Mouse (Mus musculus) lung, embryonic 14.5 days (tissue): ENCODE measurements around the gene Ccsap. TPM values are rescaled to one million over a fixed set of nuclear protein-coding genes. Genes with fewer than 3 reads are reported as not detected.

Experiments used
- ATAC-seq: fragments of 200-750 bp; cut with Nextera tagmentation; 2 replicates; pipeline ENCODE4 v1.8.0; 2017; ENCODE audit warnings: mild to moderate bottlenecking, moderate TSS enrichment, moderate library complexity; ENCODE audit not compliant: insufficient read depth
- DNase-seq: peaks from one replicate; pipeline ENCODE4 v3.0.0-alpha.2; 2015
- H3K27ac ChIP-seq: fragments of 300-500 bp; sonication (generic); 2 replicates; pipeline ENCODE4 v1.5.1; 2014; ENCODE audit warnings: low read depth, mild to moderate bottlenecking, moderate library complexity
- H3K27me3 ChIP-seq: fragments of 300-500 bp; sonication (generic); 2 replicates; pipeline ENCODE4 v1.6.1; 2014; ENCODE audit warnings: low read length, control low read depth; ENCODE audit not compliant: insufficient read depth
- H3K36me3 ChIP-seq: fragments of 300-500 bp; sonication (generic); 2 replicates; pipeline ENCODE4 v1.6.1; 2014; ENCODE audit warnings: control low read depth; ENCODE audit not compliant: insufficient read depth
- H3K4me1 ChIP-seq: fragments of 300-500 bp; sonication (generic); 2 replicates; pipeline ENCODE4 v1.6.1; 2014; ENCODE audit warnings: antibody characterized with exemption, control low read depth; ENCODE audit not compliant: insufficient read depth
- H3K4me2 ChIP-seq: fragments of 300-500 bp; sonication (generic); 2 replicates; pipeline ENCODE4 v1.6.1; 2014; ENCODE audit warnings: mild to moderate bottlenecking
- H3K4me3 ChIP-seq: fragments of 300-500 bp; sonication (generic); 2 replicates; pipeline ENCODE4 v1.5.1; 2014; ENCODE audit warnings: low read depth, low read length
- H3K9ac ChIP-seq: fragments of 300-500 bp; sonication (generic); 2 replicates; pipeline ENCODE4 v1.6.1; 2014
- H3K9me3 ChIP-seq: fragments of 300-500 bp; sonication (generic); 2 replicates; pipeline ENCODE4 v1.6.1; 2016; ENCODE audit warnings: low read depth, low read length, control low read depth
- CTCF ChIP-seq: IDR thresholded peaks from 2 replicates; pipeline ENCODE4 v1.5.1; 2016; ENCODE audit warnings: antibody characterized with exemption, low read depth
- WGBS: fragments of 180-500 bp; shearing (Covaris S2); extraction: QIAGEN DNeasy Blood & Tissue Kit; methylation state at CpG from one replicate; pipeline ENCODE4 v1.1.7; 2014; 5-methylcytosine and 5-hydroxymethylcytosine counted together
- polyA plus RNA-seq: library from polyadenylated mRNA; unstranded; fragments of >200 nt; fragmentation: Nextera tagmentation; extraction: Ambion mirVana; gene quantifications from 2 replicates; pipeline ENCODE4 v1.2.1, GENCODE M21; 2014

Ccsap gene
- polyA plus RNA-seq, 1 experiment from 2014 or later = 7.1 TPM

- 92% methylated on average over 7 of the region's 7 CpGs for WGBS
- H3K4me3 ChIP-seq = no peak overlapping the region
- no peak overlapping the region for H3K4me2 ChIP-seq
- TF ChIP-seq CTCF = 0 out of 2 replicates have a peak, but pooled peaks have one; percentile 12
- no peaks in the 10 kb centered on the region for H3K4me1 ChIP-seq
- DNase-seq = no peak
- H3K27ac ChIP-seq = no peak overlapping the region
- no peak for ATAC-seq
- H3K9ac ChIP-seq = no peak overlapping the region
- H3K27me3 ChIP-seq = no peaks in the 10 kb centered on the region
- H3K9me3 ChIP-seq = no peaks in the 10 kb centered on the region
- H3K36me3 ChIP-seq = no peaks in the 10 kb centered on the region
Observed at GRCm38 (mm10) chr8:123800867-123801266, 59.1 kb downstream of the Ccsap start.

- no peak for ATAC-seq
- WGBS = 31% methylated on average over 3 of the region's 3 CpGs
Observed at GRCm38 (mm10) chr8:123799885-123800284, 60.1 kb downstream of the Ccsap start.

GRCm38 (mm10) chr8:123799434-123799833, 60.6 kb downstream of the Ccsap start:
- no peak for TF ChIP-seq CTCF
- H3K27me3 ChIP-seq = no peaks in the 10 kb centered on the region
- H3K36me3 ChIP-seq = no peaks in the 10 kb centered on the region
- H3K4me2 ChIP-seq = no peak overlapping the region
- no peak overlapping the region for H3K27ac ChIP-seq
- ATAC-seq (no peak), DNase-seq (no peak)
- H3K4me3 ChIP-seq = no peak overlapping the region
- WGBS = 75% methylated on average over 6 of the region's 6 CpGs
- no peaks in the 10 kb centered on the region for H3K9me3 ChIP-seq
- H3K4me1 ChIP-seq = no peaks in the 10 kb centered on the region
- H3K9ac ChIP-seq = no peak overlapping the region

More at GRCm38 (mm10) chr8:123799885-123800284, 60.1 kb downstream of the Ccsap start:
- Histone ChIP-seq H3K27me3 (no peaks in the 10 kb centered on the region), H3K4me2 (no peak overlapping the region), H3K9me3 (no peaks in the 10 kb centered on the region), H3K36me3 (no peaks in the 10 kb centered on the region), H3K27ac (no peak overlapping the region), H3K4me3 (no peak overlapping the region), H3K9ac (no peak overlapping the region), H3K4me1 (no peaks in the 10 kb centered on the region)
- DNase-seq = no peak
- TF ChIP-seq CTCF = no peak

- Histone ChIP-seq H3K4me3 (no peak overlapping the region), H3K4me1 (no peaks in the 10 kb centered on the region), H3K27me3 (no peaks in the 10 kb centered on the region), H3K36me3 (no peaks in the 10 kb centered on the region), H3K27ac (no peak overlapping the region), H3K9ac (no peak overlapping the region), H3K9me3 (no peaks in the 10 kb centered on the region), H3K4me2 (no peak overlapping the region)
- no peak for ATAC-seq
- 87% methylated on average over 15 of the region's 15 CpGs for WGBS
- TF ChIP-seq CTCF = no peak
- DNase-seq = no peak
Observed at GRCm38 (mm10) chr8:123797928-123798327, 62.1 kb downstream of the Ccsap start.

- DNase-seq (peak; percentile 48), ATAC-seq (no peak)
- H3K4me2 ChIP-seq = no peak overlapping the region
- no peaks in the 10 kb centered on the region for H3K4me1 ChIP-seq
- no peaks in the 10 kb centered on the region for H3K9me3 ChIP-seq
- no peaks in the 10 kb centered on the region for H3K27me3 ChIP-seq
- no peak overlapping the region for H3K27ac ChIP-seq
- H3K36me3 ChIP-seq = no peaks in the 10 kb centered on the region
- WGBS = 23% methylated on average over 4 of the region's 4 CpGs
- no peak overlapping the region for H3K9ac ChIP-seq
- H3K4me3 ChIP-seq = no peak overlapping the region
- TF ChIP-seq CTCF = no peak
Observed at GRCm38 (mm10) chr8:123796758-123797157, 63.3 kb downstream of the Ccsap start.

GRCm38 (mm10) chr8:123794766-123795165, 65.2 kb downstream of the Ccsap start:
- WGBS = 69% methylated on average over 4 of the region's 4 CpGs

GRCm38 (mm10) chr8:123793900-123794299, 66.1 kb downstream of the Ccsap start:
- WGBS = 6% methylated on average over 10 of the region's 10 CpGs
- Histone ChIP-seq H3K27me3 (0 out of 2 replicates have a peak, but pooled peaks cover 2% of the 10 kb centered on the region), H3K4me2 (no peak overlapping the region), H3K4me3 (no peak overlapping the region), H3K27ac (no peak overlapping the region), H3K4me1 (no peaks in the 10 kb centered on the region), H3K36me3 (no peaks in the 10 kb centered on the region), H3K9ac (no peak overlapping the region; the same call in 1 of the 2 replicates), H3K9me3 (no peaks in the 10 kb centered on the region)
- no peak for TF ChIP-seq CTCF
- DNase-seq = peak; percentile 18
- no peak for ATAC-seq

More at GRCm38 (mm10) chr8:123794766-123795165, 65.2 kb downstream of the Ccsap start:
- DNase-seq (no peak), ATAC-seq (no peak)
- Histone ChIP-seq H3K4me1 (no peaks in the 10 kb centered on the region), H3K9ac (no peak overlapping the region), H3K4me3 (no peak overlapping the region), H3K27me3 (no peaks in the 10 kb centered on the region), H3K27ac (no peak overlapping the region), H3K9me3 (no peaks in the 10 kb centered on the region), H3K36me3 (no peaks in the 10 kb centered on the region), H3K4me2 (no peak overlapping the region)
- no peak for TF ChIP-seq CTCF

- H3K9ac ChIP-seq = no peak overlapping the region
- no peak for TF ChIP-seq CTCF
Observed at GRCm38 (mm10) chr8:123791845-123792225, 68.2 kb downstream of the Ccsap start.

More at GRCm38 (mm10) chr8:123791845-123792225, 68.2 kb downstream of the Ccsap start:
- Histone ChIP-seq H3K4me2 (no peak overlapping the region), H3K4me1 (0 out of 2 replicates have a peak, but pooled peaks cover 4% of the 10 kb centered on the region), H3K27ac (no peak overlapping the region), H3K4me3 (no peak overlapping the region), H3K36me3 (no peaks in the 10 kb centered on the region), H3K27me3 (0 out of 2 replicates have a peak, but pooled peaks cover 2% of the 10 kb centered on the region), H3K9me3 (no peaks in the 10 kb centered on the region)
- DNase-seq (no peak), ATAC-seq (no peak)
- 80% methylated on average over 7 of the region's 7 CpGs for WGBS
